Mouse (Mus musculus): Measurements from ENCODE around the gene Susd1.
"Not testable (repeated sequence)": the region's sequence is repeated elsewhere in the genome, so short reads cannot be mapped to it uniquely, and the experiment has no call there.

Gene Susd1

GRCm38 (mm10) chr4:59315553-59316405, 122.7 kb downstream of the Susd1 start:
- in situ Hi-C loops (cut with MboI; ENCODE audit: low pct_unique_long_range_greater_than_20kb in 1 of 2, low sequenced_read_pairs in 2 of 2, unreplicated experiment in 1 of 2): no loop called here

- in situ Hi-C loops (cut with MboI; ENCODE audit: low pct_unique_long_range_greater_than_20kb in 1 of 2, low sequenced_read_pairs in 2 of 2, unreplicated experiment in 1 of 2): no loop called here
These were observed 123.4 kb downstream of the Susd1 start for GRCm38 (mm10) chr4:59314939-59315552.

GRCm38 (mm10) chr4:59312945-59313344, 125.5 kb downstream of the Susd1 start:
- in situ Hi-C loops (cut with MboI; ENCODE audit: low pct_unique_long_range_greater_than_20kb in 1 of 2, low sequenced_read_pairs in 2 of 2, unreplicated experiment in 1 of 2): no loop called here

GRCm38 (mm10) chr4:59310590-59310989, 127.8 kb downstream of the Susd1 start:
- in situ Hi-C loops (cut with MboI; ENCODE audit: low pct_unique_long_range_greater_than_20kb in 1 of 2, low sequenced_read_pairs in 2 of 2, unreplicated experiment in 1 of 2): no loop called here

GRCm38 (mm10) chr4:59307841-59308589, 130.4 kb downstream of the Susd1 start:
- in situ Hi-C loops (cut with MboI; ENCODE audit: low pct_unique_long_range_greater_than_20kb in 1 of 2, low sequenced_read_pairs in 2 of 2, unreplicated experiment in 1 of 2): no loop called here

GRCm38 (mm10) chr4:59302387-59302786, 136.0 kb downstream of the Susd1 start:
- in situ Hi-C loops (cut with MboI; ENCODE audit: low pct_unique_long_range_greater_than_20kb in 1 of 2, low sequenced_read_pairs in 2 of 2, unreplicated experiment in 1 of 2): no loop called here

GRCm38 (mm10) chr4:59301025-59301815, 137.2 kb downstream of the Susd1 start:
- in situ Hi-C loops (cut with MboI; ENCODE audit: low pct_unique_long_range_greater_than_20kb in 1 of 2, low sequenced_read_pairs in 2 of 2, unreplicated experiment in 1 of 2): no loop called here

GRCm38 (mm10) chr4:59298719-59299496, 139.5 kb downstream of the Susd1 start:
- in situ Hi-C loops (cut with MboI; ENCODE audit: low pct_unique_long_range_greater_than_20kb in 1 of 2, low sequenced_read_pairs in 2 of 2, unreplicated experiment in 1 of 2): no loop called here

- in situ Hi-C loops (cut with MboI; ENCODE audit: low pct_unique_long_range_greater_than_20kb in 1 of 2, low sequenced_read_pairs in 2 of 2, unreplicated experiment in 1 of 2): no loop called here
These were observed 143.3 kb downstream of the Susd1 start for GRCm38 (mm10) chr4:59295127-59295526.

GRCm38 (mm10) chr4:59294661-59295060, 143.8 kb downstream of the Susd1 start:
- in situ Hi-C loops (cut with MboI; ENCODE audit: low pct_unique_long_range_greater_than_20kb in 1 of 2, low sequenced_read_pairs in 2 of 2, unreplicated experiment in 1 of 2): no loop called here

GRCm38 (mm10) chr4:59291914-59292718, 146.3 kb downstream of the Susd1 start:
- in situ Hi-C loops (cut with MboI; ENCODE audit: low pct_unique_long_range_greater_than_20kb in 1 of 2, low sequenced_read_pairs in 2 of 2, unreplicated experiment in 1 of 2): no loop called here

GRCm38 (mm10) chr4:59290972-59291576, 147.4 kb downstream of the Susd1 start:
- in situ Hi-C loops (cut with MboI; ENCODE audit: low pct_unique_long_range_greater_than_20kb in 1 of 2, low sequenced_read_pairs in 2 of 2, unreplicated experiment in 1 of 2): no loop called here

- in situ Hi-C loops (cut with MboI; ENCODE audit: low pct_unique_long_range_greater_than_20kb in 1 of 2, low sequenced_read_pairs in 2 of 2, unreplicated experiment in 1 of 2): no loop called here
These were observed 151.3 kb downstream of the Susd1 start for GRCm38 (mm10) chr4:59287103-59287502.

- in situ Hi-C loops (cut with MboI; ENCODE audit: low pct_unique_long_range_greater_than_20kb in 1 of 2, low sequenced_read_pairs in 2 of 2, unreplicated experiment in 1 of 2): not testable (repeated sequence)
These were observed 152.1 kb downstream of the Susd1 start for GRCm38 (mm10) chr4:59286351-59286750.

- in situ Hi-C loops (cut with MboI; ENCODE audit: low pct_unique_long_range_greater_than_20kb in 1 of 2, low sequenced_read_pairs in 2 of 2, unreplicated experiment in 1 of 2): no loop called here
These were observed 155.5 kb downstream of the Susd1 start for GRCm38 (mm10) chr4:59282699-59283487.

- in situ Hi-C loops (cut with MboI; ENCODE audit: low pct_unique_long_range_greater_than_20kb in 1 of 2, low sequenced_read_pairs in 2 of 2, unreplicated experiment in 1 of 2): no loop called here
These were observed 156.3 kb downstream of the Susd1 start for GRCm38 (mm10) chr4:59282137-59282536.
